ENCODE assay signal across 6 mouse cellular contexts in genomic region chr12:96922752-96923151, GRCm38 (mm10).
DNase-seq lines count a peak whose midpoint lies in the region.
"Not testable (repeated sequence)": the region's sequence is repeated elsewhere in the genome, so short reads cannot be mapped to it uniquely, and the experiment has no call there.

No protein-coding gene starts in this region.

- peak; percentile 13 for DNase-seq in brain, adult 2 months (ENCODE audit: low read depth, low spot score)
- peak; percentile 4 to 6 for DNase-seq in frontal cortex, postnatal 36 days (ENCODE audit: low spot score in 2 of 2)
- peak; percentile 3 to 7 for DNase-seq in layer of hippocampus, adult 8-10 months (ENCODE audit: low spot score in 2 of 2)
- peak; percentile 2 to 7 for DNase-seq in layer of hippocampus, postnatal 25 days (ENCODE audit: extremely low spot score in 1 of 2, low spot score in 1 of 2)
- DNase-seq in left cerebral cortex, postnatal 36 days (ENCODE audit: low spot score in 2 of 2) = peak; percentile 4 to 6
- peak; percentile 5 to 17 for DNase-seq in right cerebral cortex, adult 2 months (ENCODE audit: low spot score in 2 of 2)

- intact Hi-C loops in left cerebral cortex, postnatal 36 days (cut with DNase I) = not testable (repeated sequence)

Comparison
In these comparisons a context has a peak if more than half of its experiments do, and no peak if none do; other contexts are left out.
1. Peak in every context shown above with its lines: DNase-seq.